Comparison of ENCODE assay signal across 23 mouse cellular contexts in genomic region chr3:152160607-152161006, GRCm38 (mm10). TPM values are rescaled to one million over a fixed set of nuclear protein-coding genes. Genes with fewer than 3 reads are reported as not detected.
A peak's percentile ranks its signal among the peaks of the same experiment; 100 is the strongest.
DNase-seq lines count a peak whose midpoint lies in the region; ATAC-seq and TF ChIP-seq lines count a peak whose summit lies in the region.
"Had no signal": no experiment of that assay in that cellular context is flagged by ENCODE, and none has a peak within 500 bp of the region (broad histone marks: within the 10 kb centered on the region; RNA-seq: fewer than 3 reads in every experiment).

No protein-coding gene starts in this region.

- peaks cover 35% of the 10 kb centered on the region for H3K4me1 ChIP-seq in liver, embryonic 12.5 days
- peaks cover 4% of the 10 kb centered on the region; the same call in 1 of the 2 replicates for H3K4me1 ChIP-seq in liver, embryonic 11.5 days (replicated peaks; ENCODE audit: control insufficient read depth, insufficient read depth, low read length)
- H3K4me1 ChIP-seq in liver, embryonic 14.5 days (replicated peaks; ENCODE audit: control insufficient read depth in 2 of 2, insufficient read depth in 2 of 2, low read length in 1 of 2), result peaks cover 8 to 19% of the 10 kb centered on the region in 2 experiments

- H3K27me3 ChIP-seq in liver, embryonic 12.5 days (replicated peaks), result peaks cover 16% of the 10 kb centered on the region
- H3K27me3 ChIP-seq in liver, embryonic 11.5 days (replicated peaks; ENCODE audit: control insufficient read depth, insufficient read depth, low read length), result peaks cover 12% of the 10 kb centered on the region
- peaks cover 15% of the 10 kb centered on the region for H3K27me3 ChIP-seq in liver, embryonic 14.5 days (ENCODE audit: control insufficient read depth, insufficient read depth, low read length)

- TF ChIP-seq CTCF in liver, embryonic 14.5 days (IDR thresholded peaks at IDR 0.05; ENCODE audit: low read depth), result no peak

- no peak overlapping the region for H3K4me3 ChIP-seq in liver, embryonic 12.5 days
- no peak overlapping the region for H3K4me3 ChIP-seq in liver, embryonic 11.5 days (ENCODE audit: low read depth, low read length)
- no peak overlapping the region for H3K4me3 ChIP-seq in liver, embryonic 14.5 days (ENCODE audit: insufficient read depth in 1 of 2, low read depth in 2 of 2, low read length in 2 of 2)
- H3K4me3 ChIP-seq: embryonic facial prominence, embryonic 15.5 days; heart, adult 2 months; hindbrain, embryonic 10.5 days; left cerebral cortex, adult 2 months; midbrain, embryonic 12.5 days; neural tube, embryonic 12.5 days had no signal

- no peak overlapping the region for H3K27ac ChIP-seq in liver, embryonic 12.5 days
- no peak overlapping the region for H3K27ac ChIP-seq in liver, embryonic 11.5 days (ENCODE audit: low read depth, low read length)
- no peak overlapping the region for H3K27ac ChIP-seq in liver, embryonic 14.5 days
- H3K27ac ChIP-seq: embryonic facial prominence, embryonic 15.5 days; heart, adult 2 months; hindbrain, embryonic 10.5 days; hindbrain, postnatal 0 days; left cerebral cortex, adult 2 months; macrophage; midbrain, embryonic 12.5 days; neural tube, embryonic 12.5 days had no signal

- DNase-seq in liver, embryonic 11.5 days (ENCODE audit: low spot score), result no peak
- DNase-seq in A20 (ENCODE audit: low read depth, low spot score) (peak; percentile 32), adipocyte (ENCODE audit: low spot score) (no peak)
- peak; percentile 36 for DNase-seq in c-Kit-positive CD71-positive TER-119-negative erythroid progenitor cells, embryonic 14.5 days (ENCODE audit: low read depth)
- DNase-seq in liver, embryonic 14.5 days (ENCODE audit: low read depth in 3 of 3, low spot score in 3 of 3), result no peak
- no peak for DNase-seq in adrenal gland, adult 8-10 months
- DNase-seq: adrenal gland, postnatal 36 days; cerebellum, adult 18-20 months; cerebellum, postnatal 36 days; gastrocnemius, postnatal 14 days; heart, adult 2 months; kidney, postnatal 4 days; layer of hippocampus, adult 9-11 months; left cerebral cortex, postnatal 4 days; right cerebral cortex, adult 18-20 months had no signal

- no peak overlapping the region for H3K9ac ChIP-seq in liver, embryonic 12.5 days
- H3K9ac ChIP-seq in liver, embryonic 11.5 days (ENCODE audit: low read depth, low read length), result no peak overlapping the region
- H3K9ac ChIP-seq in liver, embryonic 14.5 days (replicated peaks), result no peak overlapping the region
- H3K9ac ChIP-seq: embryonic facial prominence, embryonic 15.5 days; midbrain, embryonic 12.5 days; neural tube, embryonic 12.5 days had no signal

- WGBS in liver, embryonic 12.5 days (ENCODE audit: insufficient replicate concordance), result 49% methylated on average over 4 of the region's 4 CpGs
- 56% methylated on average over 4 of the region's 4 CpGs for WGBS in liver, embryonic 11.5 days
- WGBS in liver, embryonic 14.5 days (ENCODE audit: insufficient replicate concordance), result 32% methylated on average over 4 of the region's 4 CpGs

- no peaks in the 10 kb centered on the region for H3K36me3 ChIP-seq in liver, embryonic 12.5 days
- no peaks in the 10 kb centered on the region for H3K36me3 ChIP-seq in liver, embryonic 11.5 days (ENCODE audit: control insufficient read depth, insufficient read depth, low read length)
- no peaks in the 10 kb centered on the region for H3K36me3 ChIP-seq in liver, embryonic 14.5 days (replicated peaks; ENCODE audit: control insufficient read depth, insufficient read depth, low read depth)
- H3K36me3 ChIP-seq: embryonic facial prominence, embryonic 15.5 days; hindbrain, embryonic 10.5 days; midbrain, embryonic 12.5 days; neural tube, embryonic 12.5 days had no signal

- ATAC-seq in liver, embryonic 12.5 days, result peak; percentile 62
- no peak for ATAC-seq in liver, embryonic 11.5 days (replicated peaks; ENCODE audit: low FRiP score)
- ATAC-seq in liver, embryonic 14.5 days (ENCODE audit: insufficient read depth), result peak; percentile 36; the same call in 1 of the 2 replicates
- ATAC-seq: hindbrain, postnatal 0 days had no signal

- no peaks in the 10 kb centered on the region for H3K9me3 ChIP-seq in liver, embryonic 12.5 days (replicated peaks)
- no peaks in the 10 kb centered on the region for H3K9me3 ChIP-seq in liver, embryonic 11.5 days (ENCODE audit: control insufficient read depth, low read length)
- no peaks in the 10 kb centered on the region for H3K9me3 ChIP-seq in liver, embryonic 14.5 days (ENCODE audit: control insufficient read depth, low read length)
- H3K9me3 ChIP-seq: embryonic facial prominence, embryonic 15.5 days; hindbrain, embryonic 10.5 days; midbrain, embryonic 12.5 days; neural tube, embryonic 12.5 days had no signal

- H3K4me2 ChIP-seq in liver, embryonic 12.5 days, result no peak overlapping the region
- no peak overlapping the region for H3K4me2 ChIP-seq in liver, embryonic 11.5 days
- H3K4me2 ChIP-seq in liver, embryonic 14.5 days (ENCODE audit: low read depth), result no peak overlapping the region
- H3K4me2 ChIP-seq: embryonic facial prominence, embryonic 15.5 days; midbrain, embryonic 12.5 days; neural tube, embryonic 12.5 days had no signal

- TF ChIP-seq EP300 in liver, embryonic 14.5 days (IDR thresholded peaks at IDR 0.05; ENCODE audit: low read depth), result no peak

RNA-seq across cellular contexts. Expression of gene Gipc2, which starts 5.4 kb away (rescaled TPM):
- 11.3 and 12.3 TPM in 2 replicates for polyA plus RNA-seq in liver, embryonic 12.5 days (2016; fragmentation: Nextera tagmentation; extraction: Ambion mirVana)
- 12.1 and 15.4 TPM in 2 replicates for polyA plus RNA-seq in liver, embryonic 11.5 days (2014; fragmentation: Nextera tagmentation; extraction: Ambion mirVana)
- polyA plus RNA-seq in liver, embryonic 14.5 days (2012; rRNA removed), result 5.1 and 7.7 TPM in 2 replicates
- polyA plus RNA-seq in liver, embryonic 14.5 days (2014; fragmentation: Nextera tagmentation; extraction: Ambion mirVana), result 16.9 and 17.8 TPM in 2 replicates
- total RNA-seq in adrenal gland, adult 8-10 months (2022), result 1 to 10 TPM in 1 of 4 experiments, under 1 TPM in 3; 0.61 to 1.8 (median 0.82) TPM
- polyA plus RNA-seq: macrophage had no signal

RNA-seq across cellular contexts. Expression of gene Dnajb4, which starts 49.5 kb away (rescaled TPM):
- 35.7 and 36.3 TPM in 2 replicates for polyA plus RNA-seq in liver, embryonic 12.5 days (2016; fragmentation: Nextera tagmentation; extraction: Ambion mirVana)
- 29.7 and 33.1 TPM in 2 replicates for polyA plus RNA-seq in liver, embryonic 11.5 days (2014; fragmentation: Nextera tagmentation; extraction: Ambion mirVana)
- polyA plus RNA-seq in liver, embryonic 14.5 days (2012; rRNA removed), result 10.9 and 18.3 TPM in 2 replicates
- 29.9 and 34.3 TPM in 2 replicates for polyA plus RNA-seq in liver, embryonic 14.5 days (2014; fragmentation: Nextera tagmentation; extraction: Ambion mirVana)
- 10 to 100 TPM; 48.9 to 56.3 (median 52.6) TPM for total RNA-seq in adrenal gland, adult 8-10 months (2022)

RNA-seq across cellular contexts. Expression of gene Fubp1, which starts 49.6 kb away (rescaled TPM):
- 143 and 144 TPM in 2 replicates for polyA plus RNA-seq in liver, embryonic 12.5 days (2016; fragmentation: Nextera tagmentation; extraction: Ambion mirVana)
- polyA plus RNA-seq in liver, embryonic 11.5 days (2014; fragmentation: Nextera tagmentation; extraction: Ambion mirVana), result 234 and 253 TPM in 2 replicates
- polyA plus RNA-seq in liver, embryonic 14.5 days (2012; rRNA removed), result 47.3 and 50.8 TPM in 2 replicates
- polyA plus RNA-seq in liver, embryonic 14.5 days (2014; fragmentation: Nextera tagmentation; extraction: Ambion mirVana), result 64.6 and 65.3 TPM in 2 replicates
- total RNA-seq in adrenal gland, adult 8-10 months (2022), result 100 to 1,000 TPM; 105 to 167 (median 132) TPM

Comparison
In these comparisons a context has a peak if more than half of its experiments do, and no peak if none do; other contexts are left out.
1. DNase-seq: peak in A20 (single experiment) and c-Kit-positive CD71-positive TER-119-negative erythroid progenitor cells, embryonic 14.5 days (single experiment); none in liver, embryonic 11.5 days (single experiment), liver, embryonic 14.5 days (0 of 3), adipocyte (single experiment) and adrenal gland, adult 8-10 months (single experiment).